Mouse (Mus musculus) myocyte (in vitro differentiated cells): ENCODE measurements around the gene Exoc3l. TPM values are rescaled to one million over a fixed set of nuclear protein-coding genes. Genes with fewer than 3 reads are reported as not detected.

Experiments used
- H3K27me3 ChIP-seq: one replicate; pipeline ENCODE4 v1.6.1; 2011; ENCODE audit not compliant: control insufficient read depth, insufficient read depth, insufficient read length
- H3K36me3 ChIP-seq: one replicate; pipeline ENCODE4 v1.6.1; 2011; ENCODE audit not compliant: control insufficient read depth, insufficient read depth
- H3K4me2 ChIP-seq: one replicate; pipeline ENCODE4 v1.6.1; 2011; ENCODE audit warnings: low read depth, control low read depth
- H3K4me3 ChIP-seq: one replicate; pipeline ENCODE4 v1.5.1; 2011; ENCODE audit warnings: mild to moderate bottlenecking, control low read depth, moderate library complexity
- H3K79me2 ChIP-seq: one replicate; pipeline ENCODE4 v1.6.1; 2011; ENCODE audit not compliant: control insufficient read depth, insufficient read depth
- H3ac ChIP-seq: one replicate; pipeline ENCODE4 v1.6.1; 2011; ENCODE audit not compliant: control insufficient read depth, insufficient read length
- CEBPB ChIP-seq: IDR thresholded peaks from 2 replicates; pipeline ENCODE4 v1.6.1; 2011; ENCODE audit warnings: mild to moderate bottlenecking, moderate library complexity; ENCODE audit not compliant: poor library complexity, insufficient read depth, severe bottlenecking
- MAX ChIP-seq: IDR thresholded peaks from one replicate; pipeline ENCODE4 v1.6.1; 2011; ENCODE audit warnings: low read depth, mild to moderate bottlenecking, control low read depth
- MYOD1 ChIP-seq, 3 experiments: IDR thresholded peaks; one replicate each; pipeline ENCODE4 v1.6.1; 2011; ENCODE audit warnings: control low read depth in 2 of 3, low read depth in 2 of 3, mild to moderate bottlenecking in 2 of 3, moderate library complexity in 1 of 3; ENCODE audit not compliant: insufficient read length in 2 of 3, control insufficient read depth in 1 of 3
- MYOG ChIP-seq, 3 experiments: IDR thresholded peaks; one replicate each; pipeline ENCODE4 v1.6.1; 2011; ENCODE audit warnings: control low read depth in 2 of 3, low read depth in 2 of 3, mild to moderate bottlenecking in 2 of 3; ENCODE audit not compliant: insufficient read length in 2 of 3, control insufficient read depth in 1 of 3, insufficient read depth in 1 of 3
- POLR2A ChIP-seq: IDR thresholded peaks from one replicate; pipeline ENCODE4 v1.6.1; 2011; ENCODE audit warnings: low read depth, mild to moderate bottlenecking, control low read depth, moderate library complexity; ENCODE audit not compliant: insufficient read length
- POLR2AphosphoS2 ChIP-seq: IDR thresholded peaks from one replicate; pipeline ENCODE4 v1.6.1; 2011; ENCODE audit warnings: low read depth, control low read depth; ENCODE audit not compliant: insufficient read length
- SRF ChIP-seq: IDR thresholded peaks from one replicate; pipeline ENCODE4 v1.6.1; 2011; ENCODE audit warnings: low read depth; ENCODE audit not compliant: control insufficient read depth, insufficient read length
- TCF12 ChIP-seq: IDR thresholded peaks from one replicate; pipeline ENCODE4 v1.6.1; 2011; ENCODE audit warnings: mild to moderate bottlenecking, control low read depth; ENCODE audit not compliant: poor library complexity, insufficient read depth, severe bottlenecking
- TCF3 ChIP-seq: IDR thresholded peaks from one replicate; pipeline ENCODE4 v1.6.1; 2011; ENCODE audit warnings: low read depth, control low read depth; ENCODE audit not compliant: insufficient read length
- polyA plus RNA-seq: library from polyadenylated mRNA; unstranded; fragments of >200 nt; fragmentation: generic; extraction: Trizol; gene quantifications from one replicate; pipeline ENCODE4 v1.2.1, GENCODE M21; 2012; ENCODE audit warnings: missing spikeins

Exoc3l gene
- polyA plus RNA-seq, 1 experiment = 23.4 TPM

DNA sequence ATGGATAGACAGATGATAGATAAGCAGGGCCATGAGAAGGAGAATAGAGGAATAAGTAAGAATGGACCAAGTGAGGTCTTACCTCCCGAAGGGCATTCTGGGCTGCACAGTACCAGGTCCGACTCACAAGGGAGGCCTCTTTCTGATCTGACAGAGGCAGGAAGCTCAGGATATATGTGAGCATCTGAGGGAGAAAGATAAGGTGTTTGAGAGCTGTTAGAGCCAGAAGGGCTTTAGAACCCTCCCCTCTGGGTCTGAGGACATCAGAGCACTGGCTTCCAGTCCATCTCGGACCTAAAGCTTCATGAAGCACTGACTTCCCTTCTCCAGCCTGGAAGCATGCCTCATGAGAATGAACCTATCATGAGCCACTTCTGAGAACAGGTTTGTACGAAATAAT, 27.3 kb upstream of the Exoc3l start:
- TF ChIP-seq MYOG (IDR thresholded peaks at IDR 0.05; ENCODE audit: control insufficient read depth in 1 of 3, insufficient read depth in 1 of 3, insufficient read length in 2 of 3, low read depth in 2 of 3) = no peak
- TF ChIP-seq MAX = no peak
- TF ChIP-seq POLR2AphosphoS2 = peak; percentile 15

DNA sequence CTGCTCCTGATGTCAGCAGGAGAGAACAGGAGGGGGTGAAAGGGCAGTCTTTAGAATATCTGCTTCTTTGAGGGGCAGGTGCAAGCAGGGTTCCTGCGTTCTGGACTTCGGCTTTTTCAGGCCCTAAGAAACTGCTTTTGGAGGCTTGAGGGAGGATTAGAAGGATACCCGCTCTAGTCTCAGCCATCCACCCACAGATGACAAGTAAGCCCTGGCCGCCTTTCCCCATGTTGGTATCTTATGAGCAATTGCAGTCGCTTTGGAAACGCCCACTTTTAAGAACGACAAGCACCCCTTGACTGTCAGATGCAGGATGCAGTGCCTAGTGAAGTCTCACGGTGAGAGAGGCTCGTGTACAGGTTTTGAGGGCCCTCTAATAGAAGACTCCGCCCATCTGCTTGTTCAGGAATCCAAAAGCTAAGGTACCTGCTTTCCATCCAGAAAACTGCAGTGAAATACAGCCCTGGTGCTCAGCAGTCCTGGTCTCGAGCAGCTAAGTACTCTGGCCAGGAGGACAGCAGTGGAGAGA, 22.8 kb upstream of the Exoc3l start:
- Histone ChIP-seq H3K4me2 (no peak overlapping the region), H3K36me3 (peaks cover 42% of the 10 kb centered on the region), H3K27me3 (no peaks in the 10 kb centered on the region), H3K79me2 (no peaks in the 10 kb centered on the region), H3ac (no peak overlapping the region), H3K4me3 (no peak overlapping the region)
- no peak for TF ChIP-seq CEBPB
- no peak for TF ChIP-seq MYOG (IDR thresholded peaks at IDR 0.05; ENCODE audit: control insufficient read depth in 1 of 3, insufficient read depth in 1 of 3, insufficient read length in 2 of 3, low read depth in 2 of 3)
- TF ChIP-seq MYOD1 (IDR thresholded peaks at IDR 0.05; ENCODE audit: control insufficient read depth in 1 of 3, insufficient read length in 2 of 3, low read depth in 2 of 3) = no peak
- TF ChIP-seq POLR2A = no peak

More for the DNA sequence above, 27.3 kb upstream of the Exoc3l start:
- H3K4me2 ChIP-seq = no peak overlapping the region
- H3K27me3 ChIP-seq = no peaks in the 10 kb centered on the region
- no peak overlapping the region for H3K4me3 ChIP-seq
- H3K36me3 ChIP-seq = peaks cover 7% of the 10 kb centered on the region
- peaks cover 36% of the 10 kb centered on the region for H3K79me2 ChIP-seq
- H3ac ChIP-seq = no peak overlapping the region

DNA sequence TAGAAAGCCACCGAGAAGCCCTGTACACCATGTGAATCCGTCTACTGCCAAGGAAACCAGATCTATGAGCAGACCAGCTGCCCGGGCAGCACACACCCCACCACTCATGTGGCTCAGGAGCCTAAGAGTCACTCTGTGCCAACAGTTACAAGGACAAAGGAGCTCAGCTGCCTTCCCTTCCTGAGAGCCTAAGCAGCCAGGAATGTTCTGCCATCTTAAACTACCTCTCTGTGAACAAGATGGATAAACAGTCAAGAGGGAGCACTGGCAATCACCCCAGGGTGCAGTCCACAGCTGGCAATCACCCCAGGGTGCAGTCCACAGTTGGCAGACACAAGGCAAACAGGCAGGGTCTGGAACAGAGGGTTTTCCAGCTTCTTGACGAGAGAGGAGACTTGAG, 22.0 kb upstream of the Exoc3l start:
- no peaks in the 10 kb centered on the region for H3K79me2 ChIP-seq

DNA sequence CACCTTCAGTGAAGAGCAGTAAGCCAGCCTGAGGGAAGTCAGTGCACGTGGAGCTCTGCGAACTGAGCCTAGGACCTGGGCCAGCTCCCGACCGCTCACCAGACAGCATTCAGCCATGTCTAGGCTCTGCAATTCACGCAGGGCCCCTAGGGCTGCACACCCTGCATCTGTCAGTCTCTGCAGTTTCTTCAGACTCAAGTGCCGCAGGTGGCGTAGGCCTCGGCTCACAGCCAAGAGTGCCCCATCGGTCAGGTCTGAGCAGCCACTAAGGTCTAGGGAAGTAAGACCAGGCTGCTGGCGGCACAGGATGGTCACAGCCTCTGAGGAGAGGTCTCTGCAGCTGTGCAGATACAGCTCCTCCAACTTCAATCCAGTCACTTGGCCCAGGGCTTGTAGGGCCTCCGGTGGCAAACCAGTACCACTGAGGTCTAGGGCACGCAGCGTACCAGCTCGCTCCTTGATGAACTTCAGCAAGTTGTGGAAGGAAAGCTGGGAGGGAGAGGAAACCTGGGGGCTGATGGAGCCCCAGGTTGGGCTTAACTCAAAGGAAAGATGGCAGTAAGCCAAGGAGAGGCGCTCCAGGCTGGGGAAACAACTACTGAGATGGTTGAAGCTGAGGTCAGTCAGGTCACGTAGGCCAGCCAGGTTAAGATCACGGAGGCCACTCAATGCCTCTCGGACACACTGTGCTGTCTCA, 19.3 kb upstream of the Exoc3l start:
- H3K36me3 ChIP-seq = peaks cover 45% of the 10 kb centered on the region
- H3K4me2 ChIP-seq = no peak overlapping the region
- no peak overlapping the region for H3K4me3 ChIP-seq
- TF ChIP-seq TCF12 (no peak), POLR2A (peak; percentile 9), MAX (no peak), MYOG (IDR thresholded peaks at IDR 0.05; ENCODE audit: control insufficient read depth in 1 of 3, insufficient read depth in 1 of 3, insufficient read length in 2 of 3, low read depth in 2 of 3) (no peak), POLR2AphosphoS2 (peak; percentile 48)
- no peaks in the 10 kb centered on the region for H3K27me3 ChIP-seq
- no peaks in the 10 kb centered on the region for H3K79me2 ChIP-seq
- H3ac ChIP-seq = no peak overlapping the region

More for the DNA sequence above, 22.0 kb upstream of the Exoc3l start:
- Histone ChIP-seq H3ac (no peak overlapping the region), H3K4me3 (no peak overlapping the region), H3K36me3 (peaks cover 39% of the 10 kb centered on the region), H3K4me2 (peak overlapping the region; percentile 26), H3K27me3 (no peaks in the 10 kb centered on the region)
- TF ChIP-seq MYOD1 (IDR thresholded peaks at IDR 0.05; ENCODE audit: control insufficient read depth in 1 of 3, insufficient read length in 2 of 3, low read depth in 2 of 3) = peak; percentile 58 to 83 (median 70)
- TF ChIP-seq MYOG (IDR thresholded peaks at IDR 0.05; ENCODE audit: control insufficient read depth in 1 of 3, insufficient read depth in 1 of 3, insufficient read length in 2 of 3, low read depth in 2 of 3) = peak; percentile 39 to 91 (median 85)
- TF ChIP-seq TCF3 = no peak

DNA sequence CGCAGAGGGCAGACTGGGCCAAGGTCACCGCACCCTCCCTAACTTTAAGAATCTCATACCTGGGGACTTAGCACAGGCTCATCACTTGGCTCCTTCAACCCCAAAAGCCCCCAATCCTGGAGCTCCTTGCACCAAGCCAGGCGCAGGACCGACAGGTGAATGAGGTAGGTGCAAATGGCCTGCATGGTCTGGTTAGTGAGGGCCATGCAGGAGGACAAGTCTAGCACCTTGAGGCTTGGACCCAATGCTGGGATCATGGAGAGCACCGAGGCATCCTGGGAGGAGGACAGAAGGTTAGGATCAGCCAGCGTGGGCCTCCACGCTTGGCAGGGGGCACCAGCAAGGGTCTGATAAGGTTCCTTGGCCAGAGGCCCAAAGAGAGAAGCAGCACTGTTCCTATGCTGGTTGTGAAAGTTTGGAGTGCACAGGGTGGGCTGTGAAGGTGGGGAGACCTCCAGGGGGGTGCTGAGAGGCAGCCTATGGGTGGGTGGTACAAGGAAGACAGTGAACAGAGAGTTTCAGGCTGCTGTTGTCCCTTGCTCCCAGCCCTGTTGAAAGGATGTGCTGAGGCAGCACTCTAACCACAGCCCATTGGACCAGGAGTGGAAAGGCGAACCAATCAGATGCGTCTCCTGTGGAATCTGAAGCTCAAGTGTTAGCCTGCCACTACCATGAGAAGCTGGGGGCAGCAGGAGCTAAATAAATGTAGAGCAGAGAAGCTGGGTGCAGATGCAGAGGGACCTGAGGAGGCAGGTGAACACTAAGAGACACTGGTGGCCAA, 17.9 kb upstream of the Exoc3l start:
- Histone ChIP-seq H3K36me3 (peaks cover 52% of the 10 kb centered on the region), H3K79me2 (no peaks in the 10 kb centered on the region), H3K4me2 (no peak overlapping the region)

DNA sequence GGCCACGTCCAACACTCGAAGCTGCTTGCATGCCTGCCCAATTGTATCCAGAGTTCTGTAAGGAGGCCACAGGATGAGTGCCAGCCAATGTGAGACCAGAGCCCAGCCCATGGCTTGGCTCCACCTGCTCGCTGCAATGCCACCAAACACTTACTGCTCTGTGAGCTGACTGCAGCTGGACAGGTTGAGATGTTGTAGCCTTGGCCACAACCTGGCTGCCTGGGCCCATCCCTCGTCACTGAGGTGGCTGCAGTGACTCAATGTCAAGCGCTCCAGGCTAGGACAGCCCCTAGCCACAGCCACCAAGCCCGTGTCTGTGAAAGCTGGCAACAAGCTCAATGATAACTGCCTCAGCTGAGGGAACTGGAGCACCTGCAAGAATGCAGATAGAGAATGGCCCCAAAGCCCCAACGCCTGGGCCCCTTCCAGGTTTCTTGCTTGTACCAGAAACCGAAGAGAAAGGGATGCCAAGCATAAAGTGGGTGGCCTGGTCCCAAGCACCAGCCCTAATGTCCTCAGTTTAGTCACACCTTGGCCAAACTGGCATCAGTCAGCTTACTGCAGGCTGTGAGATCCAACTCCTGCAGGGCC, 17.1 kb upstream of the Exoc3l start:
- Histone ChIP-seq H3K4me2 (no peak overlapping the region), H3K79me2 (no peaks in the 10 kb centered on the region), H3K27me3 (no peaks in the 10 kb centered on the region), H3K36me3 (peaks cover 56% of the 10 kb centered on the region), H3ac (no peak overlapping the region), H3K4me3 (no peak overlapping the region)
- no peak for TF ChIP-seq POLR2A
- TF ChIP-seq MYOG (IDR thresholded peaks at IDR 0.05; ENCODE audit: control insufficient read depth in 1 of 3, insufficient read depth in 1 of 3, insufficient read length in 2 of 3, low read depth in 2 of 3) = peak in 1 of 3 experiments; percentile 2

More for the DNA sequence above, 17.9 kb upstream of the Exoc3l start:
- TF ChIP-seq POLR2AphosphoS2 (peak; percentile 26), SRF (no peak)
- Histone ChIP-seq H3K27me3 (no peaks in the 10 kb centered on the region), H3ac (no peak overlapping the region), H3K4me3 (no peak overlapping the region)
